Mouse (Mus musculus): ENCODE results near the gene Asb4. TPM values are rescaled to one million over a fixed set of nuclear protein-coding genes. Genes with fewer than 3 reads are reported as not detected.

Asb4 gene
- 0.62 TPM for polyA plus RNA-seq (2015; fragmentation: Illumina TruSeq; extraction: RNeasy Lipid Tissue Mini Kit (QIAGEN cat#74804); ENCODE audit: insufficient read depth, low replicate concordance)

DNA sequence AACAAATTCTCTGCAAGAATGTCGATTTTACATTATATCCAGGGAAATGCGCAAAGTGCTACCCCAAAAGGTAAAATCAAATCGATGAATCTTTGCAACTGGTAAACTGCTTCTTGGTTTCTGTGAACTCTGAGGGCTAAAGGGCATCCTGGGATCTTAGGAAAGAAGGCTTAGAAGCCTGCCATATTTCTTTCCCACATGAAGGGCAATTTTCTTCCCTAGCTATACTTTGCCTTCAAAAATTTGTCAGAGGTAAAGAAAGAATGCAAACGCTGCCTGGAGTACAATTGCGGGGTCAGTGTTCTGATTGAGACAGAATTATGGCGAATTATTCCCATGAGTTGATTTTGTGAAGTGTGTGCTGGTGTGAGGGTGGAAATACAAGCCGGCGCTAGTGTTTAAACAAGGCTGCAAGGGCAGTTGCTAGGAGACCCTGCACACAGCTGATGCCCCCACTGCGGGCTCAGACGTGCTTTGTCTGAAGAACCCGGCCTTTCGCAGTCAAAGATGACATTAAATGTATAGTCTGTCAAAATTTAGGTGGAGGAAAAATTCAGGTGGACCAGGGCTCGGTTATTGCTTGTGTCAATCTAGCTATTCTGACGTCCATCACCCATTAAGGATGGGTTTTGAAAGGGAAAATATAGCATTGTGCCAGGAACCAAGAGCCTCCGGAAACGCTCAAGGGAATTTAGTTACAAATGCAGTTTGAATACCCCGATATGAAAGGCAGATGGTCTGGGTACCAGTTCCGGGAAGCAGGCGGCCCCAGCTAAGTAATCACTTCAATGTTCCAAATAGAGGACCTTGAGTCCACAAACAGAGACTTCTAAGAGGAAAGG is at the start of gene Asb4:
Asb4 (plus strand) TSS at position 51 of the 842 bp plus-strand sequence.

Other genes with a start within 250 kb of the Asb4 start
- 0.79 TPM for gene Pon1, start 189.4 kb upstream of the Asb4 start, polyA plus RNA-seq (2015; fragmentation: Illumina TruSeq; extraction: RNeasy Lipid Tissue Mini Kit (QIAGEN cat#74804); ENCODE audit: insufficient read depth, low replicate concordance)
- 16.6 TPM for gene Pon3, start 127.1 kb upstream of the Asb4 start, polyA plus RNA-seq (2015; fragmentation: Illumina TruSeq; extraction: RNeasy Lipid Tissue Mini Kit (QIAGEN cat#74804); ENCODE audit: insufficient read depth, low replicate concordance)
- 57.8 TPM for gene Pon2, start 84.9 kb upstream of the Asb4 start, polyA plus RNA-seq (2015; fragmentation: Illumina TruSeq; extraction: RNeasy Lipid Tissue Mini Kit (QIAGEN cat#74804); ENCODE audit: insufficient read depth, low replicate concordance)
- 28.9 TPM for gene Pdk4, start 112.9 kb downstream of the Asb4 start, polyA plus RNA-seq (2015; fragmentation: Illumina TruSeq; extraction: RNeasy Lipid Tissue Mini Kit (QIAGEN cat#74804); ENCODE audit: insufficient read depth, low replicate concordance)

All from spleen, adult 10 weeks (tissue).